Mouse (Mus musculus) stomach, embryonic 15.5 days (tissue): ENCODE measurements around the gene Fam24a. TPM values are rescaled to one million over a fixed set of nuclear protein-coding genes. Genes with fewer than 3 reads are reported as not detected.

Experiments used
- ATAC-seq: fragments of 200-750 bp; cut with Nextera tagmentation; 2 replicates; pipeline ENCODE4 v1.8.0; 2017; ENCODE audit warnings: low read depth, moderate number of reproducible peaks, moderate TSS enrichment; ENCODE audit not compliant: insufficient read depth, low FRiP score
- H3K27ac ChIP-seq: fragments of 300-500 bp; sonication (generic); 2 replicates; pipeline ENCODE4 v1.5.1; 2015; ENCODE audit warnings: mild to moderate bottlenecking, inconsistent platforms
- H3K27me3 ChIP-seq: fragments of 300-500 bp; sonication (generic); replicated peaks from 2 replicates; pipeline ENCODE4 v1.6.1; 2015; ENCODE audit warnings: inconsistent platforms
- H3K36me3 ChIP-seq: fragments of 300-500 bp; sonication (generic); 2 replicates; pipeline ENCODE4 v1.6.1; 2015; ENCODE audit warnings: inconsistent platforms
- H3K4me1 ChIP-seq: fragments of 300-500 bp; sonication (generic); 2 replicates; pipeline ENCODE4 v1.6.1; 2015; ENCODE audit warnings: inconsistent platforms
- H3K4me2 ChIP-seq: fragments of 300-500 bp; sonication (generic); 2 replicates; pipeline ENCODE4 v1.6.1; 2015; ENCODE audit warnings: mild to moderate bottlenecking, inconsistent platforms
- H3K4me3 ChIP-seq: fragments of 300-500 bp; sonication (generic); replicated peaks from 2 replicates; pipeline ENCODE4 v1.5.1; 2015; ENCODE audit warnings: inconsistent platforms
- H3K9ac ChIP-seq: fragments of 300-500 bp; sonication (generic); 2 replicates; pipeline ENCODE4 v1.6.1; 2015; ENCODE audit warnings: inconsistent platforms
- H3K9me3 ChIP-seq: fragments of 300-500 bp; sonication (generic); 2 replicates; pipeline ENCODE4 v1.6.1; 2016; ENCODE audit warnings: inconsistent platforms
- WGBS: fragments of 180-500 bp; shearing (Covaris S2); methylation state at CpG from one replicate; pipeline ENCODE4 v1.1.7; 2015; 5-methylcytosine and 5-hydroxymethylcytosine counted together
- polyA plus RNA-seq: library from polyadenylated mRNA; unstranded; fragments of >200 nt; fragmentation: Nextera tagmentation; extraction: Ambion mirVana; gene quantifications from 2 replicates; pipeline ENCODE4 v1.2.1, GENCODE M21; 2015

The Fam24a gene
- polyA plus RNA-seq, 1 experiment from 2014 or later: not detected

GRCm38 (mm10) chr7:131345856-131346541 lies 12.3 kb downstream of the Fam24a start:
- Histone ChIP-seq H3K9me3 (no peaks in the 10 kb centered on the region), H3K36me3 (peaks cover 27% of the 10 kb centered on the region), H3K27me3 (no peaks in the 10 kb centered on the region), H3K9ac (no peak overlapping the region), H3K27ac (no peak overlapping the region), H3K4me1 (no peaks in the 10 kb centered on the region), H3K4me3 (no peak overlapping the region), H3K4me2 (no peak overlapping the region)
- 84% methylated on average over 7 of the region's 7 CpGs for WGBS
- ATAC-seq: no peak

- H3K36me3 ChIP-seq: peaks cover 17% of the 10 kb centered on the region
- no peak overlapping the region for H3K4me3 ChIP-seq
- H3K9ac ChIP-seq: no peak overlapping the region
- no peaks in the 10 kb centered on the region for H3K4me1 ChIP-seq
- no peaks in the 10 kb centered on the region for H3K9me3 ChIP-seq
- WGBS: 94% methylated on average over 13 of the region's 13 CpGs
- H3K27ac ChIP-seq: no peak overlapping the region
- no peak for ATAC-seq
- H3K4me2 ChIP-seq: no peak overlapping the region
- H3K27me3 ChIP-seq: no peaks in the 10 kb centered on the region
Observed at GRCm38 (mm10) chr7:131356105-131356504, 22.4 kb downstream of the Fam24a start.

DNA sequence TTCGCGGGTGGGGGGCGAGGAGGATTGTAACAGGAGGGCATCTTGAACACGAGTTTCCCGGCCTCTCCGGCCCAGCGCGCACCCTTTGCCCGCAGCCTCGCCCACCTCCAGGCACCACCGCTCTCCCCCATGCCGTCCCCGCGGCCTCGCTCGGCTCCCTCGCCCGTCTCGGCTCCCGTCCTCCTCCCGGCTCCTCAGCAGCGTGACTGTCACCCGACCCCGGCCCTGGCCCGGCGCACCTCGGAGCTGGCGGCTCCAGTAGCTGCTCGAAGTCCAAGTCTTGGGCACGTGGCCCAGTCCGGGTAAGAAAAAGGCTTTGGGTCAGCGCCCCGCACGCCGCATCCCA lies 28.6 kb downstream of the Fam24a start:
- peak overlapping the region; percentile 80 for H3K9ac ChIP-seq
- WGBS: 0% methylated on average over 35 of the region's 35 CpGs
- peak overlapping the region; percentile 95 for H3K27ac ChIP-seq
- peak; percentile 45 for ATAC-seq
- peaks cover 9% of the 10 kb centered on the region for H3K36me3 ChIP-seq
- H3K27me3 ChIP-seq: no peaks in the 10 kb centered on the region
- H3K4me1 ChIP-seq: peaks cover 4% of the 10 kb centered on the region; the same call in 1 of the 2 replicates
- H3K4me2 ChIP-seq: peak overlapping the region; percentile 89
- no peaks in the 10 kb centered on the region for H3K9me3 ChIP-seq
- peak overlapping the region; percentile 94 for H3K4me3 ChIP-seq

DNA sequence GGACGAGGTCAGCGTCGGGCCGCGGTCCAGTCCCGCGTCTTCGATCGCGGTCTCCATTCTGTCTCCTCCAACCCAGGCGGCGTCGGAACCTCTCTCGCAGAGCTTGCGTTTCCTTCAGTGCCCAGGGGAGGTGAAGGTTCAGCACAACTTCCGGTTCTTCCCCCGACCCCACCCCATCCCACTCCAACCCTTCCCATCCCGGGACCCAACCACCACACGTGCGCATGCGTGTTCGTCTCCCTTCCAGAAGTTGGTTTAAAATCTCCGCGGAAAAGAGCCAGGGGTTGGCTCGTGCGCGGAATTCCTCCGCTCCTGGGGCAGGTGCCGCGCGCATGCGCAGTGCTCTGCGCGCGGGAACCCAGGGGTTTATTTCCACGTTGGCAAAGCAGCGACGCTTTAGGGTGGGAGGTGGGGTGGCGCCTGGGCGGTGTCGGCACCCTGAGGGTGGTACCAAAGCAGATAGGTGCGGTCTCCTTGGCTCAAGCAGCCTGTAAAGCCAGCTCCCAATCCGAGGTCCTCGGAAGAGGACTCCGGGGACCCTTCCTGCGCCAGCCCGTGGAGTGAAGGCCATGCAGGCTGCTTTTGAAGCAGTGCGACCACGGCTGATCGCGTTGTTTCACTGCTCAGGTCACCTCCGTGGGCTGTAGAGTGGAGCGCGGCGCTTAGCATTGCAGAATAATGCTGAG lies 29.1 kb downstream of the Fam24a start, which contains the start of gene 2310057M21Rik:
Gene 2310057M21Rik (minus strand): TSS at position 145 of the 686 bp plus-strand sequence.
- Histone ChIP-seq H3K36me3 (peaks cover 6% of the 10 kb centered on the region), H3K27me3 (no peaks in the 10 kb centered on the region), H3K4me2 (peak within 1 kb of the TSS; percentile 89), H3K4me3 (peak within 1 kb of the TSS; percentile 94), H3K27ac (peak within 1 kb of the TSS; percentile 95), H3K9ac (peak within 1 kb of the TSS; percentile 80), H3K9me3 (no peaks in the 10 kb centered on the region), H3K4me1 (peaks cover 4% of the 10 kb centered on the region; the same call in 1 of the 2 replicates)
- WGBS: under 1% methylated on average over 55 of the region's 55 CpGs
- peak; percentile 97 for ATAC-seq

DNA sequence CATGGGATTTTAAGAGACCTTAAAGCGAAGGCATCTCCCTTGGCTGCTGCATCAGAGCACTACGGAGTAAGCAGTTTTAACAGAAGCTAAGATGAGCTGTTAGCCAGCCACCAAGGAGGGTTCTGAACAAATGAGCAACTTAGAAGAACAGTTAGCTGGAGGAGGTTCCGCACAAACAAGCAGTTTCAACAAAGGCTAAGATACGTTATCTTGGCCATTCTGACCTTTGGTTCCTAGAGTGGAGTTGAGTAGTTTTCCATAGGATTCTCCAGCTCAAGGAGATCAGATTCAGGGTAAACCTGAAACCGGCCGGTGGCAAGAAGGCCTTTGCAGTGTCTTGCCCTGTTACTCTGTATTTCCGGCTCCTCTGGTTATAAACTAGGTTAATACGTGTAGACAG lies 30.5 kb downstream of the Fam24a start:
- H3K4me3 ChIP-seq: no peak overlapping the region
- no peaks in the 10 kb centered on the region for H3K9me3 ChIP-seq
- ATAC-seq: no peak
- no peak overlapping the region for H3K27ac ChIP-seq
- no peaks in the 10 kb centered on the region for H3K27me3 ChIP-seq
- no peak overlapping the region for H3K4me2 ChIP-seq
- no peaks in the 10 kb centered on the region for H3K36me3 ChIP-seq
- H3K4me1 ChIP-seq: peaks cover 4% of the 10 kb centered on the region; the same call in 1 of the 2 replicates
- 75% methylated on average over 8 of the region's 8 CpGs for WGBS
- no peak overlapping the region for H3K9ac ChIP-seq

- Histone ChIP-seq H3K4me3 (peak within 1 kb of the TSS; percentile 75), H3K9me3 (no peaks in the 10 kb centered on the region), H3K4me2 (peak within 1 kb of the TSS; percentile 56), H3K27ac (peak within 1 kb of the TSS; percentile 97), H3K4me1 (no peaks in the 10 kb centered on the region; the same call in 1 of the 2 replicates), H3K27me3 (no peaks in the 10 kb centered on the region), H3K9ac (peak within 1 kb of the TSS; percentile 91), H3K36me3 (no peaks in the 10 kb centered on the region)
- 4% methylated on average over 47 of the region's 47 CpGs for WGBS
- ATAC-seq: peak; percentile 96
Observed at GRCm38 (mm10) chr7:131370648-131371469, 37.2 kb downstream of the Fam24a start, which contains the start of gene Pstk. Gene Pstk, plus strand, starts transcription at chr7:131371141.

- Histone ChIP-seq H3K27me3 (no peaks in the 10 kb centered on the region), H3K9me3 (no peaks in the 10 kb centered on the region), H3K27ac (peak overlapping the region; percentile 97), H3K36me3 (no peaks in the 10 kb centered on the region), H3K4me1 (no peaks in the 10 kb centered on the region; the same call in 1 of the 2 replicates), H3K4me2 (peak overlapping the region; percentile 56), H3K9ac (peak overlapping the region; percentile 91), H3K4me3 (peak overlapping the region; percentile 75)
- ATAC-seq: no peak
- 7% methylated on average over 9 of the region's 9 CpGs for WGBS
Observed at GRCm38 (mm10) chr7:131371470-131371860, 37.8 kb downstream of the Fam24a start.

GRCm38 (mm10) chr7:131371880-131372651 lies 38.4 kb downstream of the Fam24a start:
- WGBS: 67% methylated on average over 9 of the region's 9 CpGs
- Histone ChIP-seq H3K36me3 (no peaks in the 10 kb centered on the region), H3K4me2 (peak overlapping the region; percentile 56), H3K4me3 (peak overlapping the region; percentile 75), H3K27me3 (no peaks in the 10 kb centered on the region), H3K9me3 (no peaks in the 10 kb centered on the region), H3K4me1 (no peaks in the 10 kb centered on the region; the same call in 1 of the 2 replicates), H3K27ac (peak overlapping the region; percentile 97; the same call in 1 of the 2 replicates), H3K9ac (no peak overlapping the region)
- ATAC-seq: no peak

Other genes with a start within 250 kb of the Fam24a start
- gene 4933402N03Rik, start 187.6 kb upstream of the Fam24a start, polyA plus RNA-seq: not detected in 2 replicates
- 0.01 and 0.03 TPM in 2 replicates for gene 5430419D17Rik, start 159.5 kb upstream of the Fam24a start, polyA plus RNA-seq
- gene Cuzd1, start 11.6 kb upstream of the Fam24a start, polyA plus RNA-seq: 0.36 and 0.40 TPM in 2 replicates
- not detected in 2 replicates for gene Fam24b, start 4.3 kb upstream of the Fam24a start, polyA plus RNA-seq
- gene 2310057M21Rik, start 28.9 kb downstream of the Fam24a start, polyA plus RNA-seq: 17.7 and 19.2 TPM in 2 replicates
- gene Pstk, start 37.3 kb downstream of the Fam24a start, polyA plus RNA-seq: 69.8 and 75.2 TPM in 2 replicates
- gene Ikzf5, start 76.7 kb downstream of the Fam24a start, polyA plus RNA-seq: 11.4 and 13.2 TPM in 2 replicates
- 92.4 and 103 TPM in 2 replicates for gene Acadsb, start 76.7 kb downstream of the Fam24a start, polyA plus RNA-seq
- 1.6 and 2.0 TPM in 2 replicates for gene Hmx3, start 209.0 kb downstream of the Fam24a start, polyA plus RNA-seq
- 1.0 and 1.4 TPM in 2 replicates for gene Hmx2, start 214.9 kb downstream of the Fam24a start, polyA plus RNA-seq
- 187 and 198 TPM in 2 replicates for gene Bub3, start 226.4 kb downstream of the Fam24a start, polyA plus RNA-seq